ENCODE assay signal across 8 mouse cellular contexts in genomic region chr5:24388246-24388915, GRCm38 (mm10). TPM values are rescaled to one million over a fixed set of nuclear protein-coding genes. Genes with fewer than 3 reads are reported as not detected.
DNase-seq lines count a peak whose midpoint lies in the region; ATAC-seq lines count a peak whose summit lies in the region.

No protein-coding gene starts in this region.

- H3K9me3 ChIP-seq in heart, embryonic 10.5 days = no peaks in the 10 kb centered on the region
- no peaks in the 10 kb centered on the region for H3K9me3 ChIP-seq in forebrain, embryonic 12.5 days
- H3K9me3 ChIP-seq in liver, embryonic 13.5 days (replicated peaks) = no peaks in the 10 kb centered on the region

- ATAC-seq in forebrain, embryonic 12.5 days (ENCODE audit: low FRiP score) = no peak
- ATAC-seq in liver, embryonic 13.5 days (ENCODE audit: low read depth) = no peak

- peak overlapping the region; percentile 94 for H3K4me2 ChIP-seq in forebrain, embryonic 12.5 days
- peak overlapping the region; percentile 73 for H3K4me2 ChIP-seq in liver, embryonic 13.5 days

- H3K4me3 ChIP-seq in heart, embryonic 10.5 days = peak overlapping the region; percentile 63
- H3K4me3 ChIP-seq in forebrain, embryonic 12.5 days (replicated peaks) = peak overlapping the region; percentile 46
- H3K4me3 ChIP-seq in liver, embryonic 13.5 days (replicated peaks) = peak overlapping the region; percentile 51

- H3K4me1 ChIP-seq in heart, embryonic 10.5 days = peaks cover 66% of the 10 kb centered on the region
- peaks cover 25% of the 10 kb centered on the region for H3K4me1 ChIP-seq in forebrain, embryonic 12.5 days
- H3K4me1 ChIP-seq in liver, embryonic 13.5 days (replicated peaks) = peaks cover 54% of the 10 kb centered on the region

- 21% methylated on average over 26 of the region's 26 CpGs for WGBS in heart, embryonic 10.5 days
- 21% methylated on average over 26 of the region's 26 CpGs for WGBS in forebrain, embryonic 12.5 days
- 24% methylated on average over 26 of the region's 26 CpGs for WGBS in liver, embryonic 13.5 days (ENCODE audit: insufficient replicate concordance)

- peak overlapping the region; percentile 84 for H3K27ac ChIP-seq in heart, embryonic 10.5 days
- no peak overlapping the region for H3K27ac ChIP-seq in forebrain, embryonic 12.5 days
- H3K27ac ChIP-seq in liver, embryonic 13.5 days = no peak overlapping the region

- intact Hi-C loops in heart, postnatal 25 days (cut with DNase I) = no loop called here

- DNase-seq in heart, embryonic 10.5 days (ENCODE audit: low spot score) = no peak
- no peak for DNase-seq in heart, postnatal 25 days (ENCODE audit: low spot score)
- peak; percentile 37 for DNase-seq in 416B (ENCODE audit: low read depth)
- no peak for DNase-seq in liver, embryonic 13.5 days
- no peak for DNase-seq in B cell, adult 2 months
- no peak for DNase-seq in layer of hippocampus, postnatal 14 days (ENCODE audit: low spot score in 2 of 2)
- no peak for DNase-seq in layer of hippocampus, adult 9-10 months (ENCODE audit: low spot score)

- 0 out of 2 replicates have a peak, but pooled peaks cover 5% of the 10 kb centered on the region for H3K36me3 ChIP-seq in heart, embryonic 10.5 days
- H3K36me3 ChIP-seq in forebrain, embryonic 12.5 days (replicated peaks) = no peaks in the 10 kb centered on the region
- no peaks in the 10 kb centered on the region for H3K36me3 ChIP-seq in liver, embryonic 13.5 days

- H3K9ac ChIP-seq in forebrain, embryonic 12.5 days = peak overlapping the region; percentile 54
- peak overlapping the region; percentile 51 for H3K9ac ChIP-seq in liver, embryonic 13.5 days

- H3K27me3 ChIP-seq in heart, embryonic 10.5 days (ENCODE audit: insufficient read depth, poor library complexity, severe bottlenecking) = peaks cover 50% of the 10 kb centered on the region
- peaks cover 70% of the 10 kb centered on the region for H3K27me3 ChIP-seq in forebrain, embryonic 12.5 days
- H3K27me3 ChIP-seq in liver, embryonic 13.5 days = peaks cover 47% of the 10 kb centered on the region

RNA-seq across cellular contexts. Expression of gene Atg9b, which starts 3.6 kb away (rescaled TPM):
- 1.2 and 2.3 TPM in 2 replicates for polyA plus RNA-seq in heart, embryonic 10.5 days (2016; fragmentation: Nextera tagmentation; extraction: Ambion mirVana)
- 1 to 10 TPM in 1 of 2 experiments, under 1 TPM in 1; 0.42 to 1.2 TPM for total RNA-seq in heart, postnatal 25 days (2021)
- 0.34 and 0.53 TPM in 2 replicates for polyA plus RNA-seq in forebrain, embryonic 12.5 days (2016; fragmentation: Nextera tagmentation; extraction: Ambion mirVana)
- 0.56 and 0.60 TPM in 2 replicates for polyA plus RNA-seq in liver, embryonic 13.5 days (2015; fragmentation: Nextera tagmentation; extraction: Ambion mirVana)
- total RNA-seq in layer of hippocampus, postnatal 14 days (2021) = 1 to 10 TPM; 2.8 to 3.4 TPM

RNA-seq across cellular contexts. Expression of gene Abcb8, which starts 5.1 kb away (rescaled TPM):
- 62.7 and 81.3 TPM in 2 replicates for polyA plus RNA-seq in heart, embryonic 10.5 days (2016; fragmentation: Nextera tagmentation; extraction: Ambion mirVana)
- total RNA-seq in heart, postnatal 25 days (2021) = 10 to 100 TPM; 82.8 to 83.7 TPM
- 43.6 and 47.4 TPM in 2 replicates for polyA plus RNA-seq in forebrain, embryonic 12.5 days (2016; fragmentation: Nextera tagmentation; extraction: Ambion mirVana)
- polyA plus RNA-seq in liver, embryonic 13.5 days (2015; fragmentation: Nextera tagmentation; extraction: Ambion mirVana) = 30.2 and 30.5 TPM in 2 replicates
- total RNA-seq in layer of hippocampus, postnatal 14 days (2021) = 10 to 100 TPM; 43.0 to 54.1 TPM

RNA-seq across cellular contexts. Expression of gene Nos3, which starts 23.8 kb away (rescaled TPM):
- polyA plus RNA-seq in heart, embryonic 10.5 days (2016; fragmentation: Nextera tagmentation; extraction: Ambion mirVana) = 23.2 and 40.8 TPM in 2 replicates
- total RNA-seq in heart, postnatal 25 days (2021) = 10 to 100 TPM; 24.1 to 28.1 TPM
- 7.1 and 7.2 TPM in 2 replicates for polyA plus RNA-seq in forebrain, embryonic 12.5 days (2016; fragmentation: Nextera tagmentation; extraction: Ambion mirVana)
- 2.5 and 2.7 TPM in 2 replicates for polyA plus RNA-seq in liver, embryonic 13.5 days (2015; fragmentation: Nextera tagmentation; extraction: Ambion mirVana)
- 1 to 10 TPM; 9.4 to 10.0 TPM for total RNA-seq in layer of hippocampus, postnatal 14 days (2021)

RNA-seq across cellular contexts. Expression of gene Asic3, which starts 24.8 kb away (rescaled TPM):
- 0.11 TPM in 1 of 2 replicates, not detected in the other for polyA plus RNA-seq in heart, embryonic 10.5 days (2016; fragmentation: Nextera tagmentation; extraction: Ambion mirVana)
- total RNA-seq in heart, postnatal 25 days (2021) = under 1 TPM in 1 of 2 experiments, not detected in 1; 0.17 TPM
- polyA plus RNA-seq in forebrain, embryonic 12.5 days (2016; fragmentation: Nextera tagmentation; extraction: Ambion mirVana) = 0.20 and 0.37 TPM in 2 replicates
- not detected in 2 replicates for polyA plus RNA-seq in liver, embryonic 13.5 days (2015; fragmentation: Nextera tagmentation; extraction: Ambion mirVana)
- total RNA-seq in layer of hippocampus, postnatal 14 days (2021) = under 1 TPM in 1 of 2 experiments, not detected in 1; 0.18 TPM

RNA-seq across cellular contexts. Expression of gene Cdk5, which starts 34.9 kb away (rescaled TPM):
- 33.9 and 37.4 TPM in 2 replicates for polyA plus RNA-seq in heart, embryonic 10.5 days (2016; fragmentation: Nextera tagmentation; extraction: Ambion mirVana)
- 10 to 100 TPM; 19.2 to 22.8 TPM for total RNA-seq in heart, postnatal 25 days (2021)
- 62.2 and 63.7 TPM in 2 replicates for polyA plus RNA-seq in forebrain, embryonic 12.5 days (2016; fragmentation: Nextera tagmentation; extraction: Ambion mirVana)
- 10.9 and 11.3 TPM in 2 replicates for polyA plus RNA-seq in liver, embryonic 13.5 days (2015; fragmentation: Nextera tagmentation; extraction: Ambion mirVana)
- total RNA-seq in layer of hippocampus, postnatal 14 days (2021) = 100 to 1,000 TPM; 127 to 133 TPM
